Mouse (Mus musculus) lung, postnatal 4 days (tissue): ENCODE results near the gene Olfr354.

Source experiments
- DNase-seq, 2 experiments: peaks; one replicate each; pipeline ENCODE4 v3.0.0; 2021

The Olfr354 gene

GRCm38 (mm10) chr2:36905380-36905779 lies at the start of gene Olfr354:
Olfr354 (plus strand) TSS chr2:36905680.
- no peak for DNase-seq

GRCm38 (mm10) chr2:36862560-36862959 lies 42.9 kb upstream of the Olfr354 start, which contains the start of gene Olfr351:
Olfr351 (minus strand) TSS chr2:36862660.
- DNase-seq, result no peak

DNA sequence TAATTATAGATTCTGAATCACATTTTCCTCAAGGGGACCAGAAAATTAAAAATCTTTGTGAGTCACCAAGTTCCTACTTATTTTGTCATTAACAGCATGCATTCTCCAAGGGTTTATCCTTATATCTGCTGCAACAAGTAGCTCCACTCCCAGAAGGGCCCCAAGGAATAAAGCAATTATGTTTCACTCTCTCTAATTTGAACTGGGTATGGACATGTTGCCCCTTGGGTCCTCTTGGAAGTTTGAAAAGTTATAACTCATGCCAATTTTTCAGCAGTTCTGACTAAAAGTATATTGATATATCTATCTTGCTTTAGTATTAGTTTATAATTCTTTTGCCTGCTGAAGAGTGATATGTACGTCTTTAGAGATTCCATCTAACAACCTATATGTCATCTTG lies 37.3 kb upstream of the Olfr354 start, which contains the start of gene Olfr352:
Gene Olfr352, plus strand, starts transcription at position 301 of the 400 bp plus-strand sequence.
- no peak for DNase-seq

- DNase-seq, result no peak
These were observed 12.6 kb upstream of the Olfr354 start, which contains the start of gene Olfr353 for GRCm38 (mm10) chr2:36892836-36893235. Olfr353 (minus strand) TSS chr2:36892936.

- DNase-seq, result no peak
These were observed 8.4 kb upstream of the Olfr354 start for GRCm38 (mm10) chr2:36897114-36897513.

DNA sequence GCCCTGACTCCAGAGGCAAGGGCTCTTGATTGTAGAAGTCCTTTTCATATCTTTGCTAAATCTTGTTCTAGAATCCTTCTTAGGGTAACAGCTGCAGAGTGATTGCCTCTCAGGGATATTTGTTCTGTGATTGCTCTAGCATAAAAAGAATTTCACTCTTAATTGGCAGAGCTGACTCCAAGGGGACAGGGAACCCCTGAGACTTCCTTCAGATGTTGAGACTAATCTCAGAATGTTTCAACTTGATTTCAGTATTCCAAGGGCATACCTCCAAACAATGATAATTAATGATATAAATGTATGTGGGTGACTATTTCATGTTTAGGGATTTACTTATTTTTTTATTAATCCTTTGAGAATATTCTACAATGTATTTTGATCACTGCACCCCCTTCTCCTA lies 23.3 kb downstream of the Olfr354 start, which contains the start of gene Olfr355:
Gene Olfr355, minus strand, starts transcription at position 101 of the 400 bp plus-strand sequence.
- DNase-seq, result no peak

DNA sequence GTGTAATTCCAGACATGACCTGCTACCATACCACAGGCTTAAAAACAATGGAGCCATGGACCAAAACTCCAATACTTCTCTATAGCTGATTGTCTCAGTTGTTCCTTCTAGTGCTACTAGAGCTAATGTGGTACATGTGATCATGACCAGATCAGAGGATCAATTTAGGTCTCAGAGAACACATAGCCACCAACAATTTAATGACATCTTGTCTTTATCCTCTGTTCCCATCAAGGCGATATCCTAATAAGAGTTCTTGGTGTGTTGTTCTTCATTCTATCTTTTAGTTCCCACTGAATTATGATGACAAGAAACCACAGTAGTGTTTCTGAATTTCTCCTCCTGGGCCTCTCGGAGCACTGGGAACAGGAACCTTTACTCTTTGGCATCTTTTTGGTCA lies 31.3 kb downstream of the Olfr354 start, which contains the start of gene Olfr356:
Gene Olfr356, plus strand, starts transcription at position 301 of the 400 bp plus-strand sequence.
- DNase-seq, result no peak
